Mouse (Mus musculus): ENCODE measurements around the gene Trim44.

GRCm38 (mm10) chr2:102427974-102428373 lies 20.3 kb upstream of the Trim44 start:
- TF ChIP-seq GATA1 (IDR thresholded peaks at IDR 0.05; ENCODE audit: low read length): no peak
- no peak for TF ChIP-seq TAL1 (IDR thresholded peaks at IDR 0.05; ENCODE audit: low read length)

All from erythroblast, embryonic 14.5 days (primary cell).